Mouse (Mus musculus) midbrain, embryonic 16.5 days (tissue): ENCODE measurements around the gene Fyn. TPM values are rescaled to one million over a fixed set of nuclear protein-coding genes. Genes with fewer than 3 reads are reported as not detected.
A peak's percentile ranks its signal among the peaks of the same experiment; 100 is the strongest.

Source experiments
- ATAC-seq: fragments of 200-750 bp; cut with Nextera tagmentation; 2 replicates; pipeline ENCODE4 v1.8.0; 2017; ENCODE audit warnings: moderate TSS enrichment
- H3K27ac ChIP-seq: fragments of 300-500 bp; sonication (generic); 2 replicates; pipeline ENCODE4 v1.5.1; 2014; ENCODE audit warnings: mild to moderate bottlenecking, low read length, mixed read lengths
- H3K27me3 ChIP-seq: fragments of 300-500 bp; sonication (generic); 2 replicates; pipeline ENCODE4 v1.6.1; 2014; ENCODE audit warnings: low read depth, low read length, mixed read lengths; ENCODE audit not compliant: control insufficient read depth, insufficient read depth
- H3K36me3 ChIP-seq: fragments of 300-500 bp; sonication (generic); 2 replicates; pipeline ENCODE4 v1.6.1; 2014; ENCODE audit warnings: mild to moderate bottlenecking, low read length, moderate library complexity, mixed read lengths; ENCODE audit not compliant: control insufficient read depth, insufficient read depth
- H3K4me1 ChIP-seq: fragments of 300-500 bp; sonication (generic); 2 replicates; pipeline ENCODE4 v1.6.1; 2014; ENCODE audit warnings: mild to moderate bottlenecking, low read length, mixed read lengths; ENCODE audit not compliant: control insufficient read depth, insufficient read depth
- H3K4me2 ChIP-seq: fragments of 300-500 bp; sonication (generic); 2 replicates; pipeline ENCODE4 v1.6.1; 2014; ENCODE audit warnings: mild to moderate bottlenecking, low read length, mixed read lengths
- H3K4me3 ChIP-seq: fragments of 300-500 bp; sonication (generic); 2 replicates; pipeline ENCODE4 v1.5.1; 2014; ENCODE audit warnings: low read depth, mild to moderate bottlenecking, low read length, moderate library complexity, mixed read lengths
- H3K9ac ChIP-seq: fragments of 300-500 bp; sonication (generic); 2 replicates; pipeline ENCODE4 v1.6.1; 2014; ENCODE audit warnings: low read depth, low read length, mixed read lengths
- H3K9me3 ChIP-seq: fragments of 300-500 bp; sonication (generic); replicated peaks from 2 replicates; pipeline ENCODE4 v1.6.1; 2014; ENCODE audit warnings: mild to moderate bottlenecking, low read length, mixed read lengths; ENCODE audit not compliant: control insufficient read depth, poor library complexity, severe bottlenecking
- WGBS: fragments of 180-500 bp; shearing (Covaris S2); extraction: QIAGEN DNeasy Blood & Tissue Kit; methylation state at CpG from one replicate; pipeline ENCODE4 v1.1.7; 2014; 5-methylcytosine and 5-hydroxymethylcytosine counted together
- polyA plus RNA-seq: library from polyadenylated mRNA; unstranded; fragments of >200 nt; fragmentation: Nextera tagmentation; extraction: Ambion mirVana; gene quantifications from 2 replicates; pipeline ENCODE4 v1.2.1, GENCODE M21; 2015

Fyn gene
- polyA plus RNA-seq, 1 experiment from 2014 or later = 71.2 TPM

- Histone ChIP-seq H3K4me2 (no peak overlapping the region), H3K9ac (no peak overlapping the region), H3K4me3 (no peak overlapping the region), H3K4me1 (peaks cover 46% of the 10 kb centered on the region), H3K9me3 (no peaks in the 10 kb centered on the region), H3K27me3 (no peaks in the 10 kb centered on the region), H3K27ac (no peak overlapping the region), H3K36me3 (no peaks in the 10 kb centered on the region)
- ATAC-seq = no peak
- WGBS = 27% methylated on average over 5 of the region's 5 CpGs
Measured at GRCm38 (mm10) chr10:39461909-39462308, 93.3 kb downstream of the Fyn start.

DNA sequence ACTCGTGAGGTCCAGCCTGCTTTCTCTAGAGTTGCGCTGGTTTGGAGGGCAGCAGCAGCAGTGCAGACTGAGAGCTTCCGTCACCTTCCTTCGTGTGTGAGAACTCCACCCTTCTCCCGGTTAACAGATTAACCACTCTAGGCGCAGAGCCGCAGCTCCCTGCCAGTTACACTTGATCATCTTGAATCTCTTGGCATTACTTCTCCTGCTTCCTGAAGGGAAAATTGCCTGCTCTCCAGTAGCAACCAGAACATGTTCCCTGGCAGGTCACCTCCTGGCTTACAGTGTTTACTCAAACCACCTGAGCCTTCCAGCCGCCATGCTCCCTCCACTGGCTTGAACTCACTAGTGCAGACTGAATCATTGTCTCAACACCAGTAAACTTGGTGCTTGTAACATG is 94.1 kb downstream of the Fyn start:
- no peak overlapping the region for H3K27ac ChIP-seq
- H3K4me3 ChIP-seq = no peak overlapping the region
- H3K4me2 ChIP-seq = no peak overlapping the region
- 0 out of 2 replicates have a peak overlapping the region, but pooled peaks have one; percentile 15 for H3K9ac ChIP-seq
- H3K27me3 ChIP-seq = no peaks in the 10 kb centered on the region
- peaks cover 43% of the 10 kb centered on the region for H3K4me1 ChIP-seq
- no peak for ATAC-seq
- WGBS = 62% methylated on average over 8 of the region's 8 CpGs
- H3K36me3 ChIP-seq = no peaks in the 10 kb centered on the region
- H3K9me3 ChIP-seq = no peaks in the 10 kb centered on the region

DNA sequence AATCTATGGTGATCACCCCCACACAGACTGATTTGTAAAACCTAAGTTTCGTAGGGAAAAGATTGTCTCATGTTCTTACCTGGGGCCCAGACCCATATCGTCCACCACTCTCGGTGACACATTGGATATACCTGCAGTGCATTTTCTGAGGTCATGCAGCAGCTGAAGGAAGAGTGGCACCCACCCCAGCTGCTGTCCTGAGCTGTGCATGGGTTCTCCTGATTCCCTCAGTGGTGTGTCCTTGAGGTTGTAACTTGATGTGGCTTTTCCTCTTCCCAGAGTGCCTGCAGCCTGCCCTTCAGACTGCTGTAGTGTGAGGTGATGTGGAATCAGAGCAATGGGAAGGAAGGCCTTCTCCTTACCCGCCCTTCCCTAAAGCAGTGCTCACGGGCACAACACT is 95.7 kb downstream of the Fyn start:
- Histone ChIP-seq H3K4me3 (no peak overlapping the region), H3K9ac (no peak overlapping the region), H3K9me3 (no peaks in the 10 kb centered on the region), H3K27me3 (no peaks in the 10 kb centered on the region), H3K36me3 (no peaks in the 10 kb centered on the region), H3K27ac (no peak overlapping the region), H3K4me2 (no peak overlapping the region), H3K4me1 (peaks cover 29% of the 10 kb centered on the region)
- WGBS = 92% methylated on average over 5 of the region's 5 CpGs
- ATAC-seq = no peak

DNA sequence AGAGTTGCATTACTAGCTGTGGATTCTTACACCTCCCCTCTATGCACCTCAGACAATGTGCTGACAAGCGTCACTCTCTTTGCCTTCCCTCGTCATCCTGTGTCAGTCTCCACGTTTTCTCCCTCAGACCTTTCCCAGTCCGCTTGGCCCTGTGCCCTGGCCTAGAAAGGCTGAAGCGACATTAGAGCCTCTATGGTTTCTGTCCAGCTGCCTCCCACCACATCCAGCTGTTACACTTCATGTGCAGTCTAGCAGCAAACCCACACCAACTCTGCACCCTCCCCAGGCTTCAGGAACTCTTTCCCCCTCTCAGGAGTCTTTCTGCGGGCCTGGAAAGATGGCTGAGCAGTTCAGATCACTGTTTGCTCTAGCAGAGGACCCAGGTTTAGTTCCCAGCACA is 98.7 kb downstream of the Fyn start:
- H3K4me1 ChIP-seq = peaks cover 24% of the 10 kb centered on the region
- no peak overlapping the region for H3K27ac ChIP-seq
- WGBS = 72% methylated on average over 6 of the region's 6 CpGs

DNA sequence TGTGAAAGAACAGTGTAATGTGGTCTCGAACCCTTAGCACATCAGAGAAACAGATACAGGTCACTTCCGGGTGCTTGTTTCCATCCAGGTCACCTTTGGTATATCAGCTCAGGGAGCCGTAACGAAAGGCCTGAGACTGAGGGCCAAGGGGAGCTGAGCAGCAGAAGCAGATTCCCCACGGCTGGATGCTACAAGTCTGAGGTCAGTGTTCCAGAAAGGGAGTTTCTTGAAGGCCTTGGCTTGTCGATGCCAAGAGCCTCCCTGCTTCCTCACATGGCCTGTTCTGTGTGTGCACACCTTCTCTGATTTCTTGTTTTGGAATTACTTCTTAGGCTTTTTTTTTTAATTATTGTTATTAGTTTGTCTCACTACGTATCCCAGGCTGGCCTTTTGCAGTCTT is 99.2 kb downstream of the Fyn start:
- no peak overlapping the region for H3K9ac ChIP-seq
- H3K36me3 ChIP-seq = no peaks in the 10 kb centered on the region
- H3K4me1 ChIP-seq = peaks cover 20% of the 10 kb centered on the region
- H3K4me2 ChIP-seq = no peak overlapping the region
- H3K27ac ChIP-seq = no peak overlapping the region
- WGBS = 94% methylated on average over 7 of the region's 7 CpGs
- H3K9me3 ChIP-seq = no peaks in the 10 kb centered on the region
- ATAC-seq = no peak
- H3K4me3 ChIP-seq = no peak overlapping the region
- H3K27me3 ChIP-seq = no peaks in the 10 kb centered on the region

More for the DNA sequence above, 98.7 kb downstream of the Fyn start:
- Histone ChIP-seq H3K4me2 (no peak overlapping the region), H3K4me3 (no peak overlapping the region), H3K9ac (no peak overlapping the region), H3K27me3 (no peaks in the 10 kb centered on the region), H3K36me3 (no peaks in the 10 kb centered on the region), H3K9me3 (no peaks in the 10 kb centered on the region)
- no peak for ATAC-seq

GRCm38 (mm10) chr10:39468576-39468975 is 99.9 kb downstream of the Fyn start:
- Histone ChIP-seq H3K27ac (no peak overlapping the region), H3K9me3 (no peaks in the 10 kb centered on the region), H3K4me2 (no peak overlapping the region), H3K9ac (no peak overlapping the region), H3K4me1 (peaks cover 20% of the 10 kb centered on the region), H3K36me3 (no peaks in the 10 kb centered on the region), H3K27me3 (no peaks in the 10 kb centered on the region), H3K4me3 (no peak overlapping the region)
- WGBS = 83% methylated on average over 3 of the region's 3 CpGs
- ATAC-seq = no peak

DNA sequence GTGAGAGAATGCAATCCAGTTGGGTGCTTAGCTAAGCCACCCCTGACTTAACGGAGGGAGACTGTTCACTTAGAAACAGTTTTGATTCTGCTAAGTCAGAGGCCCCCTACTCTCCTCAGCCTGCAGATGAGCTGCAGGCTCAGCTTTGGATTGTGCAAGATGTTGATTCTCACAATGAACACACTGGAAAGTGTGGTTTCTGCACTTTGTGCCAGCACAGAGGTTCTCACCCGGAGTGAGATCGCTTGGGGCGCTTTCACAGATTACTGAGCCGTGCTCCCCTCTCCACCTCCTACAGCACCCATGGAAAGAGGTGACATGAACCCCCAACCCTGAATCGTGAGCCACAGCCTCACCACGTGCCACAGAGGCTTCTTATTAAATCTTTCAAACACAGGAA is 100.7 kb downstream of the Fyn start:
- Histone ChIP-seq H3K27me3 (no peaks in the 10 kb centered on the region), H3K9ac (no peak overlapping the region), H3K4me3 (no peak overlapping the region), H3K27ac (no peak overlapping the region), H3K36me3 (no peaks in the 10 kb centered on the region), H3K4me2 (no peak overlapping the region), H3K4me1 (peaks cover 20% of the 10 kb centered on the region), H3K9me3 (no peaks in the 10 kb centered on the region)
- ATAC-seq = no peak
- WGBS = 79% methylated on average over 7 of the region's 7 CpGs

DNA sequence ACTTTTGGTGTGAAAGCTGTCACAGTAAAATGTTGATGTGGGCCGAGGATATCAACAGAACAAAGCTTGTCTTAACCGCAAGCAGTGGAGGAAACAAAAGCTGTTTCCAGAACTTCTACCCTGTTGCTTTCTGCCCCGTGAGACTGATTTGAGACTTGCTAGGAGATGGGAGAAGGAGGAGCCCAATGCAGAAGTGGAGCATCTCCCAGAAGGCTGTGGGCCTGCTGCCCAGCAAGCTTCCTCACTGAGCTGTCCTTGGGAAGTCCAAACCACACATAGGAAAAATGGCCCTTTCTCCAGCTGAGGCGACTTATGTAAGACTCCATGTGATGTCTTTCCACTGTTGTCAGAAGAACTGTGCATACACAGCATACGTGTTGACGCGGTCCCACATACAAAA is 101.7 kb downstream of the Fyn start:
- no peaks in the 10 kb centered on the region for H3K36me3 ChIP-seq
- no peak overlapping the region for H3K4me2 ChIP-seq
- H3K4me3 ChIP-seq = no peak overlapping the region
- no peak overlapping the region for H3K27ac ChIP-seq
- ATAC-seq = no peak
- WGBS = 77% methylated on average over 7 of the region's 7 CpGs
- no peaks in the 10 kb centered on the region for H3K9me3 ChIP-seq
- peaks cover 20% of the 10 kb centered on the region for H3K4me1 ChIP-seq
- H3K27me3 ChIP-seq = no peaks in the 10 kb centered on the region
- no peak overlapping the region for H3K9ac ChIP-seq

GRCm38 (mm10) chr10:39471040-39471713 is 102.5 kb downstream of the Fyn start:
- Histone ChIP-seq H3K4me1 (peaks cover 20% of the 10 kb centered on the region), H3K27ac (peak overlapping the region; percentile 69; the same call in 1 of the 2 replicates), H3K4me3 (no peak overlapping the region), H3K27me3 (no peaks in the 10 kb centered on the region), H3K4me2 (no peak overlapping the region), H3K9ac (no peak overlapping the region), H3K9me3 (no peaks in the 10 kb centered on the region), H3K36me3 (no peaks in the 10 kb centered on the region)
- no peak for ATAC-seq
- WGBS = 73% methylated on average over 7 of the region's 7 CpGs
